Mouse (Mus musculus) large intestine, adult 2 months (tissue): Measurements from ENCODE around the gene Rilpl1. TPM values are rescaled to one million over a fixed set of nuclear protein-coding genes. Genes with fewer than 3 reads are reported as not detected.

Source experiments
- polyA plus RNA-seq: library from polyadenylated mRNA; depleted of rRNA; stranded (reverse); fragments of >200 nt; gene quantifications from 2 replicates; pipeline ENCODE4 v1.2.3, GENCODE M21; 2012; rRNA removed

Gene Rilpl1
- polyA plus RNA-seq, 1 experiment: 1.8 TPM

Other genes starting within 250 kb of the Rilpl1 start
- 2.2 and 3.5 TPM in 2 replicates for gene Mphosph9, start 203.4 kb downstream of the Rilpl1 start, polyA plus RNA-seq
- gene 2810006K23Rik, start 203.3 kb downstream of the Rilpl1 start, polyA plus RNA-seq: 3.9 and 4.1 TPM in 2 replicates
- 97.9 and 118 TPM in 2 replicates for gene Cdk2ap1, start 168.3 kb downstream of the Rilpl1 start, polyA plus RNA-seq
- 9.9 and 18.8 TPM in 2 replicates for gene Sbno1, start 105.4 kb downstream of the Rilpl1 start, polyA plus RNA-seq
- gene Kmt5a, start 91.5 kb downstream of the Rilpl1 start, polyA plus RNA-seq: 56.4 and 93.1 TPM in 2 replicates
- 26.3 and 28.0 TPM in 2 replicates for gene Rilpl2, start 53.0 kb downstream of the Rilpl1 start, polyA plus RNA-seq
- 3.4 and 3.8 TPM in 2 replicates for gene Snrnp35, start 48.3 kb downstream of the Rilpl1 start, polyA plus RNA-seq
- 129 and 151 TPM in 2 replicates for gene Tmed2, start 9.3 kb upstream of the Rilpl1 start, polyA plus RNA-seq
- 8.9 and 12.1 TPM in 2 replicates for gene Ddx55, start 21.5 kb upstream of the Rilpl1 start, polyA plus RNA-seq
- 31.7 and 33.1 TPM in 2 replicates for gene Eif2b1, start 47.7 kb upstream of the Rilpl1 start, polyA plus RNA-seq
- 38.3 and 40.0 TPM in 2 replicates for gene Gtf2h3, start 47.7 kb upstream of the Rilpl1 start, polyA plus RNA-seq
- gene Atp6v0a2, start 97.2 kb upstream of the Rilpl1 start, polyA plus RNA-seq: 90.0 and 137 TPM in 2 replicates
- 0.10 and 0.16 TPM in 2 replicates for gene Dnah10, start 193.7 kb upstream of the Rilpl1 start, polyA plus RNA-seq